Mouse (Mus musculus): ENCODE data around the gene Usp22. TPM values are rescaled to one million over a fixed set of nuclear protein-coding genes. Genes with fewer than 3 reads are reported as not detected.

Gene Usp22
- 15.8 and 17.3 TPM in 2 replicates for polyA plus RNA-seq (2012; rRNA removed)

GRCm38 (mm10) chr11:61174821-61175658, at the start of gene Usp22:
Gene Usp22 (minus strand): TSS chr11:61175055.

GRCm38 (mm10) chr11:61207487-61208246, 32.8 kb upstream of the Usp22 start, which contains the start of gene Aldh3a1:
Gene Aldh3a1 (plus strand): TSS chr11:61207537.

GRCm38 (mm10) chr11:61126606-61127355, 48.1 kb downstream of the Usp22 start, which contains the start of gene Tnfrsf13b:
Gene Tnfrsf13b (plus strand): TSS chr11:61126755.

Other genes with a start within 250 kb of the Usp22 start
- 34.9 and 38.3 TPM in 2 replicates for gene Map2k3, start 243.0 kb downstream of the Usp22 start, polyA plus RNA-seq (2012; rRNA removed)
- 1.6 and 2.2 TPM in 2 replicates for gene Kcnj12, start 152.5 kb downstream of the Usp22 start, polyA plus RNA-seq (2012; rRNA removed)
- 0.80 and 1.8 TPM in 2 replicates for gene Tnfrsf13b, start 48.3 kb downstream of the Usp22 start, polyA plus RNA-seq (2012; rRNA removed)
- 82.0 and 99.8 TPM in 2 replicates for gene Aldh3a1, start 32.5 kb upstream of the Usp22 start, polyA plus RNA-seq (2012; rRNA removed)
- gene Aldh3a2, start 92.4 kb upstream of the Usp22 start, polyA plus RNA-seq (2012; rRNA removed) = 97.6 and 98.3 TPM in 2 replicates
- gene Slc47a2, start 167.8 kb upstream of the Usp22 start, polyA plus RNA-seq (2012; rRNA removed) = 0.18 and 0.24 TPM in 2 replicates
- 0.27 and 0.42 TPM in 2 replicates for gene Slc47a1, start 203.3 kb upstream of the Usp22 start, polyA plus RNA-seq (2012; rRNA removed)

All from stomach, adult 2 months (tissue).